Mouse (Mus musculus) left cerebral cortex, adult 18-20 months (tissue): Measurements from ENCODE around the gene Tent5b. TPM values are rescaled to one million over a fixed set of nuclear protein-coding genes. Genes with fewer than 3 reads are reported as not detected.
"Not testable (repeated sequence)": the region's sequence is repeated elsewhere in the genome, so short reads cannot be mapped to it uniquely, and the experiment has no call there.

Experiments used
- DNase-seq, 2 experiments: peaks; one replicate each; pipeline ENCODE4 v3.0.0; 2021 to 2022; ENCODE audit warnings: low spot score in 2 of 2, mixed read lengths in 1 of 2
- total RNA-seq, 2 experiments: library from RNA; stranded (reverse); gene quantifications; 2 replicates each; pipeline ENCODE4 v1.2.3; 2021

Tent5b gene
- total RNA-seq, 2 experiments from 2014 or later = 0.14 TPM; not detected in 1

DNA sequence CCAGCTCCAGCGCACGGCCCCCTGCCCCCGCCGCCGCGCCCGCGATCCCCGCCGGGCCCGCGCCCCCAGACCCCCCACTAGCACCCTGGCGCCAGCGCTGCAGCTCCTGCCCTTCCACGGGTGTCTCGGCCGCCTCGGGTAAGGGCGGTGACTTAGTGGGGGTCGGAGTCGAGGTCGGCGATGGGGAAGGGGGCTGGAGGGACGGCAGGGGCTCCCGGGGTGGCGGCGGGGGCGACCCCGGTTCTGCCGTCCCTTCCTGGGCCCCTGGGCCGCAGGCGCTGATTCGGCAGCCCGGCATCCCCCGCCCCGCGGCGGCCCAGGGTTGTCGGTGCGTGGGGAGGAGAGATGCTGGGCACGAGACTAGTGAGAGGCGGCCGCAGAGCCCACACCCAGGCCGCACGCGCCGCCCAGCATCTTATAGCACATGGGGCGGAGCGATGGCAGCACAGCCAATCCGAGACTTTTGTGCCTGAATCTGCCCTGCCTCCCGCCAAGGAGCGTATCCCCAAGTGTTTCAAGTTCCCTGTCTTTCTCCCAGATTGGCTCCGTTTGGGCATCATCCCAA lies 18.3 kb downstream of the Tent5b start, which contains the start of gene Trnp1:
Gene Trnp1, minus strand, starts transcription at position 391 of the 565 bp plus-strand sequence.
- DNase-seq = peak; percentile 82 to 91

DNA sequence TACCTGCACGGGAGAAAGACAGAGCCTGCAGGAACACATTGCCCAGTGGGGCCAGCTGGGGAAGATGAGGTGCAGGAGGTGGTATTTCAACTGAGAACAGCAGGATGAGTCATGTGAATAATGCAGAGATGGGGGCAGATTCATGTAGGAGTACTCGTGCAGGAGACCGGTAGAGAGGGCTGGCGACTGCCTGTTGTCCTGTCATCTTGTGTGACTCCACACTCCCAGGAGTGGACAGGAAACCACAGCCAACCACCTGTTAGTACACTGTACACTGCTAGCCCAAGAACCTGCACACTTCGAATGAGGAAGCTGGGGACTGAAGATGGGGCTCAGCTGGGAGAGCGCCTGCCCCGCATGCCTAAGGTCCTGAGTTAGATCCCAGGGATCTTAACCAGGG lies 21.6 kb downstream of the Tent5b start:
- no peak for DNase-seq

DNA sequence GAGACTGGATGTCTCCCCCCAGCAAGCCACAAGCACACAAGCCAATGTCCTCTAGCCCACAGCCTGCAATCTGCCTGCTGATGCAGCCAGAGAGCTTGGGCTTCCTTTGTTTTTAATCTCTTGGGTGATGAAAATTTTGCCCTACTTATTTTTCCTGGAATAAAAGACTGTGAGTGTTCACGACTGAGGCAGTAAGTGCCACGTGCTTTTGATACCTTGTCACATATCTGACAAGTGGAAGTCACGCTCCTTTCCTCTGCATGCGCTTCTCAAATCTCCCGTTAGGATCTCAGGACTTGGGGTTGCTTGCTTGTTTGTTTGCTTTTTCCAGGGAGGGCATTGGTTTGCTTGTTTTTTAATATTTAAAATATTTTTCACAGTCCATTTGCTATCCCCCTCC lies 24.4 kb downstream of the Tent5b start:
- no peak for DNase-seq

DNA sequence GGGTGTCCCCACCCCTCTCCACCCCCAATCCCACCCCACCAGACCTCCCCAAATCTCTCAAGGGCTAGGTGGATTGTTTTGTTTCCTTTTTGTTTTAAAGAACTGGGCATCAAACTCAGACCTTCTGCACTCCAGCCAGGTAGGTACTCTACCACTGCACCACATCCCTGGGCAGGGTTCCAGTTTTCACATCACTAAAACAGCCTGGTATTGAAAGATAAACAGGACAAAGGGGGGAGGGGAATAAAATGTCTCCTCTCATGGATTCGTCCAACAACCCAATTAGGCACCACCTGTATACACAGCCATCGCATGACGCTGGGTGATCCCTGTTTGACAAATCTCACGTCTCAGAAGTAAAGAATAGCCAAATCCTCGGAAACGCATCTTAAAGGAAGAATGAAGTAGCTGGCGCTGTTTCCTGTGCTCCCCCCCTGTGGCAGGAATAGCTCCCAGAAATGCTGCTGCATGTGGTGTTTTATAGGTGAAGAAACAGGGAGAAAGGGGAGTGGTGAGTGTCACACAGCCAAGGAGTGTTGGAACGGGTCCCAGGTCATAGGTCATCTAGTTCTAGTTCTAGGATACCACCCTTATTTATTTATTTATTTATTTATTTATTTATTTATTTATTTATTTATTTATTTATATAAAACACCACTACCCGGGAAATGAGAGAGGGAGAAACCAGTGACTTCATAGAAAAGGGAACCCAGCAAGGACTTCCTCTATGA lies 25.0 kb downstream of the Tent5b start:
- no peak for DNase-seq

DNA sequence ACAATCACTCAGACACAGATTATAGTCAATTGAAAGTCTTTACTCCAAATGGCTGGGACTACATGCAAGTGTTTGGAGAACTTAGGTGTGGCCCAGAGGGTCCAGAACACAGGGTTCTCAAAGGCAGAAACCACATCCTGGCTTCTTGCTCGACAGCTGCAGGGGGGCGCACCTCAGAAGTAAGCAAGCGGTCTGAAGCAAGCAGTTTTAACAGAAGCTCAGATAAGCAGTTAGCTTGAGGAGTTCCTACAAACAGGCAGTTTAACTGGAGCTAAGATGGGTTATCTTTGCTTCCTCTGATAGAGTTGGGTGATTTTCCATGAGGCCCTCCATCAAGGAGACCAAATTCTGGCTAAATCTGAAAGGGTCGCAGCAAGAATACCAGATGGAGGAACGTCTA lies 26.6 kb downstream of the Tent5b start:
- DNase-seq = no peak

DNA sequence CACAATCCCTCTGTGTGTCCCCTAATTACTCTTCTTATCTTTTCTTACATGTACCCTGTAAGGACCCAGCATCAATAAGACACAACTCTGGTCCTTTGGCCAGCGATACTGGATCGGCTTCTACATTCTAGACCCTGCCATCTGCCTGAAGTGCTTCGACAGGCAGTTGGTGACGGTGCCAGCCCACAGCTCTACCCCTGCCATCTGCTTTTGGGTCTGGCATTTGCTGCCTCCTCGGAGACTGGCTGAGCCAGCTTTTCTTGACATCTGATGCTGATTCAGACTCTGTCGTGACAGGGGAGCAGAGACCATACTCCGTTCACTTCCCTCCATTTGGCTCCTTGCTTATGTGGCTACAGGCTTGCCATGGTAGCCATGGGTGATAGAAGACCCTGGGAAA lies 29.1 kb downstream of the Tent5b start:
- DNase-seq = peak; percentile 40 to 56

DNA sequence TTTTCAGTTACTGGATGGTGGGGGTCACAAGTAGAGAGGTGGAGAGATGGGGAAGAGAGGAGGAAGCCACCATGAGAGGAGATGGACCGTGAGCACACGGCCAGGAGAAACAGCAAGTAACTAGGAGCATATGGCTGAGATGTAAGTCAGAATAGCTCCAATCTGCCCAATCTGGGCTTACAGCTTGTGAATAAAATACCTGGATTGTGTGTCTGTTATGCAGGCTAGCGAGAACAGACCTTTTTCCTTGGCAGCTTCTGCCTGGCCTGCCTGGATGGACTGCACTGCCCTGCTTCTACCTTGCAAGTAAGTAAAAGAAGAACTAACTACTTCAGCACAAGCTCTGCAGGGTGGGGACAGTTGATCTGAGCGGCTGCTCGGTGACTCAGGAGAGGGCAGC lies 31.1 kb downstream of the Tent5b start:
- DNase-seq = no peak

DNA sequence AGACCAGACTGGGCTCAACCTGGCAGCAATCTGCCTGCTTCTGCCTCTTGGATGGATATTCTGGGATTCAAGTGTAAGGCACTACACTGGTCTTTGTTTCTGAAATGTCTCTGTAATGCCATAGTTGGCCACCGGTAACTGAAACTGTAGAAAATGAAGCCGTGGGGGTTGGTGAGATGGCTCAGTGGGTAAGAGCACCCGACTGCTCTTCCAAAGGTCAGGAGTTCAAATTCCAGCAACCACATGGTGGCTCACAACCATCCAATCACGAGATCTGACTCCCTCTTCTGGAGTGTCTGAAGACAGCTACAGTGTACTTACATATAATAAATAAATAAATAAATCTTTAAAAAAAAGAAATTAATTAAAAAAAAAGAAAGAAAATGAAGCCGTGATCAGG lies 32.6 kb downstream of the Tent5b start:
- DNase-seq = not testable (repeated sequence)

DNA sequence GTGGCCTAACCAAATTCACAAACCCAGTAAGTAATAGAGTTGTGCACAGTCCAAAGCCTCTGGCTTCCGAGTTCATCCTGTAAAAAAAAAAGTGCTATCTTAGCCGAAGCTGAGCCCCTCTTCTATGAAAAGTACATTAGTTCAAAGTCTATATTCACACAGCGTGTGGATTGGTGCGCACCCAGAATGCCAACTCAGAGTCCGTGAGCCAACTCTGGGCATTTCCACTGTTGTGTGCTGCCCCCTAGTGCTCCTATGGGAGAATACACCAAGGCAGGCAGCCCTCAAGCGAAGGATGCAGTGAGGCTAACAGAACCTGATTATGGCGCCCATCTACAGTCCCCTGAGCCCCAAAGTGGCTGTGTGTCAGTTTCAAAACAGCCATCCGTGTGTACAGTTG lies 33.0 kb downstream of the Tent5b start:
- DNase-seq = peak; percentile 79 to 82

DNA sequence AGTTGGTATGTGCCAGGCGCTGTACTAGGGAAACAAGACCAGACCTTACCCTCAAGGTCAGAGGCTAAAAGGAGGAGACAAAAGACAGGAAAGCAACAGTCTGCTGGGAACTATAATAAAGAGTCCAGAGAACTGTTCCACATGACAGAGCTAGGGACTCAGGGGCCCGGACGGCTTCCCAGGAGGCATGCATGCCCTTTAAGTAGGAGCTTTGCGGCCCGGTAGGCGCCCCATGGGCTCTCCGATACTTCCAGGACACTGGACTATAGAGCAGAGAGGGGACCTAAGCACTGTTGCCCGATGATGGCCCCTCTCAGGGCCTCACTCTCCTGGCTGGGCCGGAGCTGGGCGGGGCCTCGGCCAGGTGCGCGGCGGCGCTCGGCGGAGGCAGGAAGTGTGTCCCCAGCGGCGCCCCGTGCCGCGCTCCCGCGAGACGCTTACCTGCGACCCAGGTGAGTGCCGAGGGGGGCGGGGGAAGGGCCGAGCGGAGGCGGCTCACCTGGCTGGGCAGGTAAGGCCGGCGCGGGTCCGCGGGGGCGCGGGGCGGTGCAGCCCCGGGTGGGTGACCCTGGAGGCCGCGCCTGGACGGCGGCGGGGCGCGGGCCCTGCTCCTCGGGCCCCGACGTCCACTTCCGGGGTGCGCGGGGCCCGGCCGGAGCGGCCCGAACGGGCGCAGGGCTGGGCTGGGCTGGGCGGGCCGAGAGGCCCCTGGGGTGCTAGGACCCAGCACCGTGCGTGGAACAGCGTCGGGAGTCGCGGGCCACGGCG lies 38.9 kb downstream of the Tent5b start, which contains the start of gene Kdf1:
Gene Kdf1, plus strand, starts transcription at position 363 of the 768 bp plus-strand sequence.
- no peak for DNase-seq

DNA sequence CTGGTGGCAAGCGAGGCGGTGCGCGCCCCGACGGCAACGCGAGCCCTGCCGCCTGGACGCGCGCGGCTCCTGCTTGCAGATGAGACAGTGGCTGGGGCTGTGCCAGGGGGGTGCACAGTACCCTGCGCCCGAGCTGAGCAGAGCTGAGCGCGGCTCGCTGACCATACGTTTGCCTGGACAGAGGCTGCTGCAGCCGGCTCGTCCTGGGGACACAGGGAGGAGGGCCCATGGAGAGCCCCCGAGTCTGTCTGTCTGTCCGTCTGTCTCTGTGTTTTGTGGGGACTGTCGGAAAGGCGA lies 39.4 kb downstream of the Tent5b start:
- no peak for DNase-seq

DNA sequence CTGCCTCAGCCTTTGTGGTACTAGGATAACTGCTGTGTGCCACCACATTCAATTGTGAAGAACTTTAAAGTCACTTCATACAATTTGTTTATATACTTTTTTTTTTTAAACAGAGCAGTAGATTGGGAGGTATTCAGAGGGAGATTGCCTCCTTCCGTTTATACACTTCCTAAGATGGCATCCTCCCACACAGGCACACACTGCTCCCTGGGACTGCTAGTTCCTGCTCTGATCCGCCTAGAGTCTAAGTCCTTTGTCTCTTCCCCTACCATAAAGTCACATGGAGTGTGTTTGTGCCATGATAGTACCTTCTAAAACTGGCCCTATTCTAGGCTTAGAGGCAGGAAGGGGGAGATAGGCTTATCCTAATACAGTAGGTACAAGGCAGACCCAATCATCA lies 41.6 kb downstream of the Tent5b start:
- no peak for DNase-seq

DNA sequence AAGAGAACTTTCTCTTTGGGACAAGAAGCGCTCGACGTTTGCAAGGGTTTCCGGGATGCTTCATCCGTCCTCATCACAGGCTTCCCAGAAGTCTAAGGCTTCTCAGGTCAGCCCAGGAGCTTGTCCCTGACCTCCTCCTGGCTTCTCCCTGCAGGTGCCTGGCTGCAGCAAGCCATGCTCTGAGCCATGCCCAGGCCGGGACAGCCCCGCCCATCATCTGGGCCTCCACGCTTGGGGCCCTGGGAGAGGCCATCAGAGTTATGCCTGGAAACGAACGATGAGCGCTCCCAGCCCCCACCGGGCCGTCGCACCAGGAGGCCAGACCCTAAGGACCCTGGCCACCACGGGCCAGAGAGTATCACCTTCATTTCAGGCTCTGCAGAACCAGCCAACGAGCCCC lies 47.9 kb downstream of the Tent5b start:
- DNase-seq = no peak

DNA sequence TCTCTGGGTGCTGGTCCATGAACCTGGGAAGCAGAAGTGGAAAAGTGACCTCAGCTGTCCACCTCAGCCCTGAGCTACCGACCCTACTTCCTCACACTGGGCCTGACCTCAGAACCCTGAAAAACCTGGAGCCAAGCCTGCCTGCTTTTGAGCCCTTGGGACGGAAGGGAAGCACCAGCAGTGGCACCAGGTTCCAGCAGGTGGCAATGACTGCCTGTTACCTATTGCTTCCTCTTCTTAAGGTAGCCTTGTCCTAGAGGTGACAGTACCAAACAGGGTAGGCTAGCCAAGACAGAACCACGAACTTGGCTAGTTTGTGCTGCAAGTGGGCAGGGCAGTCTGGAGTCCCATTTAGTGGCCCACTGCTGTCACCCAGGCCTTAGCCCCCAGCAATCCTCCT lies 52.8 kb downstream of the Tent5b start:
- DNase-seq = no peak

DNA sequence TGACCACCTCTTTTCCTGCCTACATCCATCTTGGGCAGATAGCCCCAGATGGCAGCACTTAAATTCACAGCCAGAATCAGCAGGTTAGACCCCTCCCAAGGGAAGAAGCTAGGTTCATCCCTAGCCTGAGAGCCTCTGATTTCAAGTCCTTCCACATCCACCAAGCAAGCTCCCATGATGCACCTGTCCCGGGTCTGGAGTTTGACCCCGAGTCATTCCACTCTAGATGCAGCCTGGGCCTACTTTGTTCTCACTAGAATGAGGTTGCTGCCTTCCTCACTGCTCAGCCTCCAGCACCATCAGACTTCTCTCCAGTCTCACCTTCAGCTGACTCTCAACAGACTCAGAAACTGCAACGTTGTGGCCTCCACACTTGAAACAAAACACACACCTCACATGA lies 56.1 kb downstream of the Tent5b start:
- DNase-seq = no peak

DNA sequence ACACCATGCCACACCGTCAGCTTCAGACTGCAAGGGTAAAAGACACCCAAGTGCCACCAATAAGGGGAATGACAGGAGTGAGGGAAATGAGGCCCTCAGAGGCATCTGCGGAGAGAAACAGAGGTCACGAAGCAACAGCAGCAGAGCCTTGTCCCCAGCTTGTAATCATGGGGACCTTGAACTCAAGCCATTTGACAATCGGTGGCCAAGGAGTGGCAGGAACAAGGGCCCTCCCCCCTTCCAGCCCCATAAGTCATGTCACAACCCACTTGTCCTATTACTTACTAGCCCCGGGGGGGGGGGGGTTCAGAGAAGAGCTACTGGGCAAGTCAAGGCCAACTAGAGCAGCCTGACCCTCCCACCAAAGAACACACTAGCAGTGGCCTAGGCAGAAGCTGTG lies 56.7 kb downstream of the Tent5b start:
- no peak for DNase-seq

Other genes starting within 250 kb of the Tent5b start
- gene Map3k6, start 239.3 kb upstream of the Tent5b start, total RNA-seq = 1 to 10 TPM; 5.8 to 7.4 TPM
- 1 to 10 TPM; 6.7 to 7.3 TPM for gene Sytl1, start 217.0 kb upstream of the Tent5b start, total RNA-seq
- gene Tmem222, start 202.3 kb upstream of the Tent5b start, total RNA-seq = 10 to 100 TPM; 88.3 to 97.2 TPM
- gene Wdtc1, start 126.7 kb upstream of the Tent5b start, total RNA-seq = 10 to 100 TPM; 61.2 to 68.1 TPM
- 10 to 100 TPM; 46.3 to 47.9 TPM for gene Slc9a1, start 110.4 kb upstream of the Tent5b start, total RNA-seq
- gene Trnp1, start 18.4 kb downstream of the Tent5b start, total RNA-seq = 100 to 1,000 TPM; 164 to 182 TPM
- gene Kdf1, start 38.8 kb downstream of the Tent5b start, total RNA-seq = under 1 TPM; 0.42 to 0.54 TPM
- gene Nudc, start 65.9 kb downstream of the Tent5b start, total RNA-seq = 100 to 1,000 TPM; 148 to 156 TPM
- gene Nr0b2, start 73.2 kb downstream of the Tent5b start, total RNA-seq = not detected
- gene Gpatch3, start 94.6 kb downstream of the Tent5b start, total RNA-seq = 1 to 10 TPM; 8.3 to 10.0 TPM
- 10 to 100 TPM in 1 of 2 experiments, 1 to 10 TPM in 1; 9.9 to 11.6 TPM for gene Gpn2, start 104.2 kb downstream of the Tent5b start, total RNA-seq
- gene Sfn, start 122.0 kb downstream of the Tent5b start, total RNA-seq = 1 to 10 TPM; 1.4 to 2.6 TPM
- 10 to 100 TPM; 35.5 to 39.2 TPM for gene Zdhhc18, start 170.0 kb downstream of the Tent5b start, total RNA-seq
- gene Pigv, start 192.5 kb downstream of the Tent5b start, total RNA-seq = 1 to 10 TPM; 7.1 to 9.7 TPM